Mouse (Mus musculus): ENCODE results near the gene Card11.

DNA sequence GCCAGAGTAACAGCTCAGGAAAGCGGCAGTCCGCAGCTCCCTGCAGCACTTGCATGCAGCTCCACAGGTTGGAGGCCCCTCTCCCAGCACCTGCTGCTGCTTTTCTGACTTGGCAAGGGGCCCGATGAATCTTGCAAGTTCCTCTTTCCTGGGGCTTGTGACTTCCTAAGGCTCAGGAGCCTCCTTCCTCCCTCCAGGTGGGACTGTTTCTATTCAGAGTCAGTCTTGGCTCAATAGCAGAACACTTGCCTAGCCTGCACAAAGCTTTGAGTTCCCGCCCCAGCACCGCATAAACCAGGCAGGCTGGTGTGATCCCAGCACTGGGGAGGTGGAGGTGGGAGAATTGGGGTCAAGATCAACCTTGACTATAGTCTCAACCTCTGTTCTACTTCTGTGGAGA lies 5.1 kb upstream of the Card11 start:
- TF ChIP-seq POLR2A (IDR thresholded peaks at IDR 0.05; ENCODE audit: insufficient read depth, low read depth, low read length) (no peak), CTCF (IDR thresholded peaks at IDR 0.05; ENCODE audit: insufficient read depth, low read depth, low read length) (no peak)

Measured in olfactory bulb, adult 2 months (tissue).